Mouse (Mus musculus): ENCODE measurements around the gene Ncdn. TPM values are rescaled to one million over a fixed set of nuclear protein-coding genes. Genes with fewer than 3 reads are reported as not detected.

The Ncdn gene
- 26.0 and 28.1 TPM in 2 replicates for polyA plus RNA-seq (2012; rRNA removed; ENCODE audit: low replicate concordance)

DNA sequence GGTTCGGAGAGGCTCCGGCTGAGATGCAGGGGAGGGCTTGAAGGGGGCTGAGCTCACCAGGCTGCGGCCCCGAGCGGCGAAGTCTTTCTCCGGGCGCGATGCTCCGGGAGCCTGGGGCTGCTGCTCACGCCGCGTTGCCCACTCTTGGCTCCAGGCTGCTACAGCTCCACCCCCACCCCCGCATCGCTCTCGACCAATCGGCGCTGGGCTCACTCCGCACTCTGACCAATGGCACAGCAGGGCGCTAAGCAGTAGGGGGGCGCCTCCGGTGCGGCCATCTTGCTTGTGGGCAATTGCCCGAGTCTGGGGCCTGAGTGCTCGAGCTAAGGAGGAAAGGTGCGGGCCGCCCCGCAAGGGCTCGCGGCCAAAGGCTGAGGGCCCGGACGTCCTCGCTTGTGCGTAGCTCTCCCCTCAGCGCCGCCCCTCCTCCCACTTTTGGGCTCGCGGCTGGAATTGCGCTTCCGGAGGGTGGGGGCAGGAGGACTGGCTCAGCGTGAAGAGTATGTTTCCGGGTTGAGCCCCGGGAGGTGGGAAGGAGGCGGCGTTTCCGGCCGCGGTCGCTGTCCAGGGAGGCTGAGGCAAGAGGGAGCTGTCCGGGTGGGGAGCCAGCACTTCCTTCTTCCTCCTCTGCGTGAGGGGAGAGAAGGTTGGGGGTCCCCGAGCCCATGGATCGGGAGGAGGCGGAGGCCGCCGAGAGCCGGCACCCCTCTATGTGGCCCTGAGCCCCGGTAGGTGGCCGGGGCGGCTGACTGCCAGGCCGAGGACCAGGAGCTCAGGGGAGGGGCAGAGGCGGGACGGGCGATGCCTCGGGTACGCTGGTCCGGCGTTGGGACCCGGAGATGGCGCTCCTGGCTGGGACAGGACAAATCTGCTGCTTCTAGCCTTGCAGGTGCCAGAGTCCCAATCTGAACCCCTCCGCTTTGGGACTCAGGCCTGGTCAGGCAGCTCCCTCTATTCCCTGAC, at the start of gene Ncdn, which contains the start of gene AU040320:
Ncdn (minus strand) TSS at position 171 of the 963 bp plus-strand sequence.
AU040320 (plus strand) TSS at position 277 of the 963 bp plus-strand sequence.

DNA sequence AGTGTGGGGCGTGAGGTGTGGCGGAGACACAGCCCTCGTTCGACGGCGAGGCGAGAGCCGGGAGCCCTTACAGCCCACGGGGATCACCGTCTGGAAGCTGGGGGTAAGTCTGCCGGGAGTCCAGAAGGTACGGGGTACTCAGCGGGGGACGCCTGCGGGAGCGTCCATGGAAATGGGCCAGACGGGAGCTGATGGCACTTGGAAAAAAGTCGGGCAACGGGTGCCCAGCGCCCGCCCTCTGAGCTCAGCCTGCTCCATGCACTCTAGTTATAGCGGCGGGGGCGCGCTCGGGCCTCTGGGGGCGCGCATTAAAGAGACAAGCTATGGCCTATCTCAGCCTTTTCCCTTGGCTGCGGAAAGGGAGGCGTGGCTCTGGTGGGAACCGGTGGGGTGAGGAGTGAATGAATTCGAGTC, 17.2 kb downstream of the Ncdn start, which contains the start of gene Tfap2e:
Tfap2e (minus strand) TSS at position 240 of the 414 bp plus-strand sequence.

Other genes with a start within 250 kb of the Ncdn start
- 0.34 TPM in 2 replicates for gene Ago4, start 220.0 kb downstream of the Ncdn start, polyA plus RNA-seq (2012; rRNA removed; ENCODE audit: low replicate concordance)
- 0.19 and 0.32 TPM in 2 replicates for gene Clspn, start 196.5 kb downstream of the Ncdn start, polyA plus RNA-seq (2012; rRNA removed; ENCODE audit: low replicate concordance)
- 3.1 and 3.6 TPM in 2 replicates for gene 5730409E04Rik, start 143.6 kb downstream of the Ncdn start, polyA plus RNA-seq (2012; rRNA removed; ENCODE audit: low replicate concordance)
- gene Psmb2, start 75.8 kb downstream of the Ncdn start, polyA plus RNA-seq (2012; rRNA removed; ENCODE audit: low replicate concordance) = 129 TPM in 2 replicates
- gene Tfap2e, start 17.2 kb downstream of the Ncdn start, polyA plus RNA-seq (2012; rRNA removed; ENCODE audit: low replicate concordance) = not detected in 2 replicates
- 87.3 and 170 TPM in 2 replicates for gene AU040320, start 106 bp upstream of the Ncdn start, polyA plus RNA-seq (2012; rRNA removed; ENCODE audit: low replicate concordance)
- gene Zmym4, start 214.7 kb upstream of the Ncdn start, polyA plus RNA-seq (2012; rRNA removed; ENCODE audit: low replicate concordance) = 0.24 and 1.1 TPM in 2 replicates